Mouse (Mus musculus): ENCODE measurements around the gene Sv2b. TPM values are rescaled to one million over a fixed set of nuclear protein-coding genes. Genes with fewer than 3 reads are reported as not detected.

The Sv2b gene
- polyA plus RNA-seq, 1 experiment from 2014 or later: 0.85 TPM

Other genes with a start within 250 kb of the Sv2b start
- gene Akap13, start 146.3 kb upstream of the Sv2b start, polyA plus RNA-seq (2014; fragmentation: Nextera tagmentation; extraction: Ambion mirVana): 25.0 and 32.1 TPM in 2 replicates

All from hindbrain, embryonic 11.5 days (tissue).